Mouse (Mus musculus): Measurements from ENCODE around the gene Dscam.

DNA sequence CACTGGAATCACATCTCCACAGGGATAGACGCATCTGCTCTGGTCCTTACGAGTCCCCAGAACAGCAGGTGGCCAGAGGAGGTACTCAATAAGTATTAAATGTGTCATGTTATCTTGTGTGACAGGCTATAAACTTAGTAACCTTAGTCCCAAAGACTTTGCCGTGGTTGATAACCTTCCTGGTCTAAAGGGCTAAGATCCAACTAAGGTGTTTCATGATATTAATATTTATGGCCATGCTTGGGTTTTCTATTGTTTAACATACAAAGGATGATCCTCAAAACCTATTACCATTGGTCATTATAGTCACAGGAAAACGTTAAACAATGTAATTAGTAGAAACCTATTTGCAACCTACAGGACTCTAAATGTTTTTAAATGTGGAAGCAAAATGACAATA lies 545.1 kb downstream of the Dscam start:
- TF ChIP-seq CTCF (IDR thresholded peaks at IDR 0.05; ENCODE audit: low read depth) (no peak), EP300 (IDR thresholded peaks at IDR 0.05; ENCODE audit: low read depth) (no peak)

All from heart, postnatal 0 days (tissue).